Mouse (Mus musculus) small intestine, adult 2 months (tissue): Measurements from ENCODE around the gene U2af1l4. TPM values are rescaled to one million over a fixed set of nuclear protein-coding genes. Genes with fewer than 3 reads are reported as not detected.

Experiments
- H3K27ac ChIP-seq: fragments of 200-500 bp; 2 replicates; pipeline ENCODE4 v1.5.1; 2012; ENCODE audit warnings: low read depth, low read length, control low read depth, inconsistent platforms; ENCODE audit not compliant: insufficient read depth
- H3K27me3 ChIP-seq: fragments of 200-500 bp; 2 replicates; pipeline ENCODE4 v1.6.1; 2012; ENCODE audit warnings: mild to moderate bottlenecking, moderate library complexity, low read length, inconsistent platforms; ENCODE audit not compliant: control insufficient read depth, insufficient read depth
- H3K36me3 ChIP-seq: fragments of 200-500 bp; 2 replicates; pipeline ENCODE4 v1.6.1; 2012; ENCODE audit warnings: mild to moderate bottlenecking, low read length, control low read depth, inconsistent platforms; ENCODE audit not compliant: control insufficient read depth, insufficient read depth
- H3K4me1 ChIP-seq: fragments of 200-500 bp; 2 replicates; pipeline ENCODE4 v1.6.1; 2012; ENCODE audit warnings: low read length, inconsistent platforms, mixed read lengths; ENCODE audit not compliant: control insufficient read depth, insufficient read depth, insufficient read length
- H3K4me3 ChIP-seq: fragments of 200-500 bp; 2 replicates; pipeline ENCODE4 v1.5.1; 2012; ENCODE audit warnings: low read depth, mild to moderate bottlenecking, control low read depth, inconsistent platforms, low read length, moderate library complexity
- CTCF ChIP-seq: fragments of 200-500 bp; IDR thresholded peaks from 2 replicates; pipeline ENCODE4 v1.5.1; 2012; ENCODE audit warnings: low read depth, mild to moderate bottlenecking, control low read depth, inconsistent platforms, low read length, moderate library complexity, mixed read lengths; ENCODE audit not compliant: insufficient replicate concordance, insufficient read length; ENCODE audit errors: extremely low read depth
- POLR2A ChIP-seq: fragments of 200-500 bp; IDR thresholded peaks from 2 replicates; pipeline ENCODE4 v1.6.1; 2012; ENCODE audit warnings: low read depth, mild to moderate bottlenecking, control low read depth, inconsistent platforms, low read length, moderate library complexity
- WGBS: fragments of 180-500 bp; shearing (Covaris S2); methylation state at CpG from one replicate; pipeline ENCODE4 v1.1.7; 2018; 5-methylcytosine and 5-hydroxymethylcytosine counted together
- polyA plus RNA-seq: library from polyadenylated mRNA; depleted of rRNA; stranded (reverse); fragments of >200 nt; gene quantifications from 2 replicates; pipeline ENCODE4 v1.2.3, GENCODE M21; 2012; rRNA removed

The U2af1l4 gene
- 26.6 and 46.5 TPM in 2 replicates for polyA plus RNA-seq

DNA sequence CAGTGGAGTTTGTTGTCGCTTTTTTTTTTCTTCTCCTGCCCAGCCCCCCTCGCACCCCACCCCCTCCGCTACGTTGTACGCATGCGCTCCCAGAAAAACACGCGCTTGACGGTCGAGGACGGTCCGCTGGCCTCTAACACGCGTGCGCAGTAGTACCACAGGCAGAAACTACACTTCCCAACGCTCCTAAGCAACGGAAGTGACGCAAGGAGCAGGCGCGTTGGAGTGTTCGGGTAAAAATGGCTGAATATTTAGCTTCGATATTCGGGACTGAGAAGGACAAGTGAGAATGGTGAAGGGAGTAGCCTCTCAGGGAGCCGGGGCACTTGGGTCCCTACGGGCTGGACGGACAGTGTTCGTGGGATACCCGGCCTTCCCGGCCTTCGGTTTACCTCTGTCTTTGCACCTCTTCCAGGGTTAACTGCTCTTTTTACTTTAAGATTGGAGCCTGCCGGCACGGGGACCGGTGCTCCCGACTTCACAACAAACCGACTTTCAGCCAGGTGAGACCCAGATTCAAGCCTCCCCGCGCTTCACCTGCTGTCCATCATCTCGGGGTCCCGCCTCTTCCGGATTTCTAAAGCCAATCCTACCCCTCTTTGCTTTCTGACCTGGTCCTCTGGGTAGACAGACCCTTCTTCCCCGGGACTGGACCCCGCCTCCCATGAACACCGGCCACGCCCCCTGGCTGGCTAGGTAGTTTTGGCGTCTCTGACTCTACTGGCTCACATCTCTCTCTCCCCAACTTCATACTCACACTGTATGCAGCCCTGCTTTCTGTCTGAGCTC, at the start of gene U2af1l4, which contains the start of the genes Gm49396 and Psenen:
U2af1l4 (plus strand) TSS at position 185 of the 789 bp plus-strand sequence.
Gm49396 (plus strand) TSS at position 228 of the 789 bp plus-strand sequence.
Psenen (minus strand) TSS at position 511 of the 789 bp plus-strand sequence.
- H3K27me3 ChIP-seq: no peaks in the 10 kb centered on the region
- peaks cover 12% of the 10 kb centered on the region for H3K36me3 ChIP-seq
- TF ChIP-seq CTCF: no peak
- no peak; the same call in 1 of the 2 replicates for TF ChIP-seq POLR2A
- H3K4me3 ChIP-seq: peak within 1 kb of the TSS; percentile 88
- under 1% methylated on average over 45 of the region's 45 CpGs for WGBS
- H3K4me1 ChIP-seq: peaks cover 9% of the 10 kb centered on the region; the same call in 1 of the 2 replicates
- peak within 1 kb of the TSS; percentile 97 for H3K27ac ChIP-seq

DNA sequence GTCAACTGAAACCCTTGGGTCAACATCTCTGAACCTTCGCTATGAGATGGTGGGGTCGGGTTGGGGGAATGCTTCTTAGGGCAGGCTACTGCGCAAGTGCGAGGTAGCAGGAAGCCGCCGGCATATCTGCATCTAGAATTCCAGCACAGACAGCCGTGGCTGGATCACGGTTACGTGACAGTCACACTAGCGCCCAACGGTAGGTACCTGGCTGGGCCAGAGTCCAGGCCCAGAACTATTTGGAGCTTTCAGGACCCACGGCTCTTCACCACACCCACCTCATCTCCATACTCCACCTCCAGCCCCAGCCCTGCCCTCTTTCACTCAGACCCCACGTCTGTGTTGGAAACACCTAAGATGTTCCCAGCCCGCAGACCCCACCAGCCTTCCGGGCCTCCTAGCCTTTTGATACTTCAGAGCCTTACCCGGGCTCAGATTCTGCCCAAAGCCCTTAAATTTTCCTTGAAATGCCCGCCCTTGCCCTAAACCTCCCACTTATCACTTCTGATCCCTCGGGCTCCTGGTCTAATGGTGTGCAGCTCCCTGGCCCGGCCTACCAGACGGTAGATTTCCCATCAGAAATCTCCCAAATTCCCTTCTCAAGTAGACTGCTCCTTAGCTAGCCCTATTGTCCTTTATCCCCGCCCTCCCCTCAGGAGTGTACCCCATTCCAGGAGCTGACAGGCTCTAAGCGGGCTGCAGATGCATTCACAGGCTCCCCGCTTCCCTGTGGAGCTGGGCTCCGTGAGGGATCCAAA, 47.9 kb upstream of the U2af1l4 start:
- TF ChIP-seq CTCF (no peak), POLR2A (no peak)
- 65% methylated on average over 24 of the region's 24 CpGs for WGBS
- H3K36me3 ChIP-seq: no peaks in the 10 kb centered on the region
- H3K27ac ChIP-seq: no peak overlapping the region
- H3K4me3 ChIP-seq: no peak overlapping the region
- no peaks in the 10 kb centered on the region for H3K27me3 ChIP-seq
- H3K4me1 ChIP-seq: no peaks in the 10 kb centered on the region

DNA sequence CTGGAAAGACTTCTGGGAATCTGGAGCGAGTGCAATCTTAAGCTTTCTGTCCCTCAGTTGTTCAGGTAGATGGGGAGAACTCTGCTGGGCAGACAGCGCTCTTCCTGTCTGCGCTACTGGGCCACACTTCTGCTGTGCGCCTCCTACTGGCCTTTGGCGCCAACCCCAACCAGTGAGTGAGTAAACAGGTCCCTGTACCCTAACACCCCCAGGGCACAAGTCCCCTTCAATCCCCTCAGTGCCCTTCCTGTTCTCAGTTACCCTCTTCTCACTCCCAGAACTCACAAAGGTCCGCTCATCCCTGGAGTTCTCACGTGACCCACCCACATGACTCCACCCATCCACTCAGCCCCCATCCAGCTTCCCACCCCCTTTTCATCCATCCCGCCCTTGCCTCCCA, 44.8 kb upstream of the U2af1l4 start:
- TF ChIP-seq CTCF: no peak
- TF ChIP-seq POLR2A: no peak
- WGBS: 44% methylated on average over 8 of the region's 8 CpGs
- no peaks in the 10 kb centered on the region for H3K4me1 ChIP-seq
- H3K27ac ChIP-seq: no peak overlapping the region
- H3K27me3 ChIP-seq: no peaks in the 10 kb centered on the region
- no peaks in the 10 kb centered on the region for H3K36me3 ChIP-seq
- H3K4me3 ChIP-seq: no peak overlapping the region

- Histone ChIP-seq H3K4me3 (no peak overlapping the region), H3K27ac (no peak overlapping the region), H3K36me3 (no peaks in the 10 kb centered on the region), H3K27me3 (no peaks in the 10 kb centered on the region), H3K4me1 (no peaks in the 10 kb centered on the region)
- WGBS: 75% methylated on average over 4 of the region's 4 CpGs
- TF ChIP-seq POLR2A (no peak), CTCF (no peak)
These were observed 42.7 kb upstream of the U2af1l4 start for GRCm38 (mm10) chr7:30520396-30520795.

DNA sequence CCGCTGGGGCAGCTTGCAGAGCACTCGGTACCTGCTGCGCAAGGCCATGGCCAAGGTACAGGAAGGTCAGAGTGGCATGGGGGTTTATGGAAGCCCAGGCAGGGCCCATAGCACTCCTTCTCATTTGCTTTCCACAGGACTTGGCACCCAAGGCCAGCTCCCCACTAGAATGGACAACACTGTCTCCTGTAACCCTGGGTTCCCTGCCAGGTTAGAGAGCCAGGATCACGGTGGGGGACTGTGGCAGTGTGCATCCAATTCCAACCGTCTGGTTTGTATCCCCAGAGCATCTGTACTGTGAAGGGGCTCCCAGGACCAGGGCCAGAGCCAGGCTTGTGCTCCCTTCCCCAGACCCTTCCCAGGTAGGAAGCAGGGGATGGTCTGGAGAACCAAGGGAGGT, 42.2 kb upstream of the U2af1l4 start:
- H3K36me3 ChIP-seq: no peaks in the 10 kb centered on the region
- WGBS: 79% methylated on average over 5 of the region's 5 CpGs
- H3K27me3 ChIP-seq: no peaks in the 10 kb centered on the region
- H3K4me1 ChIP-seq: no peaks in the 10 kb centered on the region
- H3K27ac ChIP-seq: no peak overlapping the region
- H3K4me3 ChIP-seq: no peak overlapping the region
- no peak for TF ChIP-seq POLR2A
- TF ChIP-seq CTCF: no peak

GRCm38 (mm10) chr7:30522871-30523270, 40.2 kb upstream of the U2af1l4 start:
- Histone ChIP-seq H3K36me3 (no peaks in the 10 kb centered on the region; the same call in 1 of the 2 replicates), H3K4me3 (no peak overlapping the region), H3K27me3 (no peaks in the 10 kb centered on the region), H3K4me1 (peaks cover 3% of the 10 kb centered on the region; the same call in 1 of the 2 replicates), H3K27ac (no peak overlapping the region)
- TF ChIP-seq CTCF (no peak), POLR2A (no peak)
- 96% methylated on average over 10 of the region's 10 CpGs for WGBS

GRCm38 (mm10) chr7:30524487-30524886, 38.6 kb upstream of the U2af1l4 start:
- no peak for TF ChIP-seq CTCF
- TF ChIP-seq POLR2A: no peak
- 82% methylated on average over 6 of the region's 6 CpGs for whole genome bisulfite sequencing
- Histone ChIP-seq H3K4me1 (peaks cover 3% of the 10 kb centered on the region; the same call in 1 of the 2 replicates), H3K36me3 (no peaks in the 10 kb centered on the region; the same call in 1 of the 2 replicates), H3K27me3 (no peaks in the 10 kb centered on the region), H3K27ac (no peak overlapping the region), H3K4me3 (no peak overlapping the region)
